Mouse (Mus musculus): ENCODE data around the gene Fbxo48.

GRCm38 (mm10) chr11:16948756-16949155, 2.4 kb upstream of the Fbxo48 start:
- no peak for TF ChIP-seq POLR2A (IDR thresholded peaks at IDR 0.05; ENCODE audit: borderline replicate concordance, low read depth, low read length)
- TF ChIP-seq CTCF (IDR thresholded peaks at IDR 0.05; ENCODE audit: low read depth, low read length) = no peak

All from bone marrow macrophage, adult 2 months (primary cell).